Mouse (Mus musculus) adrenal gland, postnatal 25 days (tissue): Measurements from ENCODE around the gene Maff. TPM values are rescaled to one million over a fixed set of nuclear protein-coding genes. Genes with fewer than 3 reads are reported as not detected.

Source experiments
- DNase-seq: peaks from one replicate; pipeline ENCODE4 v3.0.0; 2021; ENCODE audit warnings: mixed read lengths
- microRNA-seq, 2 experiments: library from miRNA; unstranded; fragments of <30 nt; microRNA quantifications; one replicate each; pipeline ENCODE4 v1.2.0; 2021
- total RNA-seq: library from RNA; stranded (reverse); gene quantifications from 2 replicates; pipeline ENCODE4 v1.2.3, GENCODE M21; 2021

The Maff gene
- total RNA-seq, 1 experiment from 2014 or later, result 2.2 TPM

DNA sequence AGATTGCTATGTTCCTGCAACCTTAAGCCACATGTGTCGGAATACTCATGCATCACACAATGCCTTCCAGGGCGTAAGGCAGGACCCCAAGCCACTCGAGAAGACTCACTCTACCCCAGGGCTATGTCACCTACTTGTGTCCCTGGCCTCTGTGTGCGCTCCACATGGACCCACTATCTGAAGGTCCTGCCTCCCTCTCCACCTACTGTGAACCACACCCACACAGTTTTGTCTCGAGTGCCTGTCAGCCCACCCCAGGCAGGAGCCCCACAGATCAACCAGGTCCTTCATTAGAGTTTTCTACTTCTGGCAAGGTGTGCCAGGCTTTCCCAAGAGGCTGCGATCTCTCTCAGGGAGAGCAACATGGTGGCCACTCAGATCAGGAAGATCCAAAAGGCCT lies 48.9 kb downstream of the Maff start:
- DNase-seq, result no peak

DNA sequence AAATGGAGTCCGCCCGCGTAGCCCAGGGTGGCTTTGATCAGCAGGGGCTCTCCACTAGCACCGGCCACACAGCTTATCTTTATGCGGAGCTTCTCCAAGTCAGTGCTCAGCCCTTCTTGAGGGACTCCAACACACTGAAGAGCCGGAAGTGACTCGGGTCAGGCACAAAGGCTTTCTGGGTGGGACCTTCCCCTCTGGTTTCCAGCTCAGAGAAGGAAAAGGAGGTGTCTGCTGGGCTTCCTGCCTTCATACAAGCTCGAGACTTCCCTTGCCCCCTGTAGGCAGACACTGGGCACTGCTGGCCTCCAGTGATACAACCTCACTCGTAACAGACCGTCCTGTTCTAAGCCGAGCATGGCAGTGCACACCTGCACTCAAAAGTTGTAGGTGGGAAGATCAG lies 50.3 kb downstream of the Maff start:
- DNase-seq, result no peak

DNA sequence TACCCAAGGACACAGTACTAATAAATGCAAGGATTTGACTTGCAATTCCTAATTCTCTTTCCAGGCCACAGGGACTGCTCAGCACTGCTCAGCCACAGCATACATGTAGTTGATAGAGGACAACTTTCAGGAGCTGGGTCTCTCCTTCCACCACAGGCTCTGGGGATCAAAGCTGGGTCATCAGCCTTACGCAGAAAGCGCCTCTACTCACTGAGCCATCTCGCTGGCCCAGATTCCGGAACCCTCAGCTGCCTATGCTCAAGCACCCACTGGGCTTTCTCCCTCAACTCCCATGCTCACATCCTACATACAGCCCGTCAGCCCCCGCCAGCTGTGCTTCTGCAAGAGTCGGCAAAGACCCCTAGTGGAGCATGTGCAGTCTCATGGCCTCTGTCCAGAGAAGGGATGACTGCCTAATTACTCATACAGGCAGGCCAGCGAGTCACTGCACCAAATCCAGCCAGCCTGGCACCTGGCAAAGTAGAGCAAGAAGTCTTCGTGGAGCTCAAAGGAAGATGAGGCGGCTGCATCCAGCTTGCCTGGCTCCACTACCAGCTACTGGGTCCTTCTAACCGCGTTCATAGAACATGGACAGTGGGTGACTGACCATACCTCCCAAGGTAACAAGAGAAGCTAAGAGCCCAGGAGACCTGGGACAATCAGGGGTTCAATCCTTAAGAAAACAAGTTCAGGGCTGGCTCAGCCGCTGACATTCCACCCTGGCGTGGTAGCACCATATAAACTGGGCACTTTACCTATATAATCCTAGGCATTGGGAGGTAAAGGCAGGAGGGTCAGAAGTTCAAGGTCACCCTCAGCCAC lies 53.0 kb downstream of the Maff start:
- DNase-seq, result no peak

DNA sequence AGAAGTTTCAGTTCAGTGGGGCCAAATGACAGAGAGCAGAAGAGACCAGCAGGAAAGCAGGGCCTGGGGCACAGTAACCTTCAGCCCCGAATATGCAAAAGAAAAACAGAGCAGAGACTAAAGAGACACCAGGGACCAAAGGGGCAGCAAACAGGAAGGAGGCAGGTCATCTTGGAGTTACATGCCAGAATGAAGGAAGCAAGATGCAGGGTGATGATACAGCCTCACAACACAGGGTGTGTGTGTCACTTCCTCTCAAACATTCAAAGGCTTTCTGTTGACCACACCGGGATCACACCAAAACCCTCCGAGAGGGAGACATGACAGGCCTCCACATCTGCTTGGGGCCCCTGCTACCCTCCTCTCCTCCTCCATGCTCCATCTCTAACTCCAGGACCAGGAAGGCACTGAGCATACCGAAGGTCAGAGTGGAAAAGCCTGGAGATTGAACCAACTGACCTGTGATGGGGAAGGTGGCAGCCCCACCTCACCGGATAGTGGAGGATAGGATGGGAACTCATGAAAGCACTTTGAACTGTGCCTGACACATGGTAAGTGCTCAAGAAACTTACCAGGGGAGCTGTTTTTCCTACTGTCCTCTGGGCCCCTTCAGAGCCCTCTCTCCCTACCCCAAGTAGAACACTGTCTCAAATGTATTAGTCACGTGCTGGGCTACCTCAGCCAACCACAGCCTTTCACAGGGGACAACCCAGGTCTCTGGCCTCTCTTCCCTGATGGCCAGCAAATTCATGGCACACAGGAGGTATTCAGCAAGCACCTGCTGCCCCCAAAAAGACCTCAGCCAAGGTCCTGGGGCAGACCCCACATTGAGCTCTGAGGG lies 53.9 kb downstream of the Maff start:
- no peak for DNase-seq

DNA sequence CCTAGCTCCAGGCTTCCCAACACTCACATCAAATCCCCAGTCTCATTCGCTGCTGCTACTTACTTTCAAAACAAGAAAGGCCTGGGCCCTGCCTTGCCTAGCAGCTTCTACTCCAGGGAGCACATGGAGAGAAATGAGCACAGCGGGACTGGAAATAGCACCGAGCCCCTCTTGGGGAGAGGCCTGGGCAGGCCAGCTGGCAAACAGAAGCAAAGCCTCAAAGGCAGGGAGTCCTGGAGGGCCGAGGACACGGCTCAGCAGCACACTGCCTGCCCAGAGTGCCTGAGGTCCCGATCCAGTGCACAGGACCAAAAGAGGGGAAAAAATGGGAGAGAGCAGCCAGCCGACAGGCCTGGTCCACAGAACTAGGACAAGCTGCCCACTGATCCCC lies 54.5 kb downstream of the Maff start:
- DNase-seq, result no peak

GRCm38 (mm10) chr15:79402176-79402575 lies 55.8 kb downstream of the Maff start:
- no peak for DNase-seq

GRCm38 (mm10) chr15:79402836-79403762 lies 56.7 kb downstream of the Maff start, which contains the start of gene Tmem184b:
Tmem184b (minus strand) TSS chr15:79403569.
- peak; percentile 90 for DNase-seq

DNA sequence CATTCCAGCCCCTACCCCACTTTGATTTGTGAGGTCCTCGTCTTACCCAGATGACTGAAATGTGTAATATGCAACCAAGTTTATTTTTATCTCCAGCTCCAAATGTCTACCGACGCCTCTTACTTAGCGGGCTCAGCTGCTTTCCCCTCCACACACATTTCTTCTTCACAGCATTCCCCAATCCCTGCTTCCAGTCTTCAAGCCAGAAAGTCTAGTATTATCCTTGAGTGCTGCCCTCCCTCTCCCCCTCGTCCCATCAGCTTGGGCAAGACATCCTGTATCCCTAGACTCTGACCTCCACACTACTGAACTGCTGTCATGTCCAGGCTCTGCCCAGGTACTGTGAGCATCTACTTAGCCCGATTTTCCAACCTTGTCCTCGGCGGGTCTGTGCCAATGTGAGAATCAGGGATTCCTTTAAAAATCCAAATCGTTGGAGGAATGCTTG lies 57.4 kb downstream of the Maff start:
- no peak for DNase-seq

GRCm38 (mm10) chr15:79404277-79404676 lies 57.9 kb downstream of the Maff start:
- no peak for DNase-seq

DNA sequence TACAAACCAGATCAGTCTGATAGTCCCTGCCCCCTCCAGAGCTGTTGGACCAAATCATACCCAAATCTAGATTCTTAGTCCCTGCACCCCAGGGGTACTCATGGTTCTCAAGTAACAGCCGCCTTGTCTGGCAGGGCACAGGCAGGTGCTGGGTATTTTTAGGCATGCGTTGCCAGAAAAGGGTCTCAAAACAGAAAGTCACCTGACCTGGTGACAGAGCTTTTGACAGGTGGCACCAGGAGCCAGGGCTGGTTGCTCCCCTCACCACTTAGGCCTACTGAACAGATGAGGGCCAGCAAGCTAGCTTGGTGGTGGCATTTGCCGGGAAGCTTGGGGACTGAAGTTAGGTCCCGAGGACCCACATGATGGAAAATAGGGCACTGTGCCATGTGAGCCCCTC lies 60.1 kb downstream of the Maff start:
- DNase-seq, result no peak

Small RNAs within 50 kb of the gene (microRNA-seq; reads per million reads assigned to microRNA genes)
- 0.69 to 2.1 reads per million in 2 experiments for gene Mir1943

Other genes starting within 250 kb of the Maff start
- gene Micall1, start 237.7 kb upstream of the Maff start, total RNA-seq, result 42.9 and 57.5 TPM in 2 replicates
- 110 and 122 TPM in 2 replicates for gene Polr2f, start 205.6 kb upstream of the Maff start, total RNA-seq
- gene 1700088E04Rik, start 205.4 kb upstream of the Maff start, total RNA-seq, result 6.3 and 7.2 TPM in 2 replicates
- 0.95 and 2.1 TPM in 2 replicates for gene Sox10, start 181.4 kb upstream of the Maff start, total RNA-seq
- 20.8 and 26.1 TPM in 2 replicates for gene Pick1, start 117.4 kb upstream of the Maff start, total RNA-seq
- not detected in 2 replicates for gene Gm49486, start 117.2 kb upstream of the Maff start, total RNA-seq
- gene Slc16a8, start 91.9 kb upstream of the Maff start, total RNA-seq, result not detected in 2 replicates
- gene Baiap2l2, start 61.1 kb upstream of the Maff start, total RNA-seq, result not detected in 2 replicates
- 28.4 and 31.9 TPM in 2 replicates for gene Pla2g6, start 18.2 kb upstream of the Maff start, total RNA-seq
- 47.1 and 54.5 TPM in 2 replicates for gene Tmem184b, start 56.9 kb downstream of the Maff start, total RNA-seq
- gene Csnk1e, start 108.9 kb downstream of the Maff start, total RNA-seq, result 92.0 and 115 TPM in 2 replicates
- 0.27 and 0.57 TPM in 2 replicates for gene Kcnj4, start 158.6 kb downstream of the Maff start, total RNA-seq
- 2.7 and 3.3 TPM in 2 replicates for gene Kdelr3, start 169.8 kb downstream of the Maff start, total RNA-seq
- gene Ddx17, start 200.1 kb downstream of the Maff start, total RNA-seq, result 331 and 385 TPM in 2 replicates